10 mouse cellular contexts compared by ENCODE assay signal in genomic region chr10:43155046-43155560, GRCm38 (mm10). TPM values are rescaled to one million over a fixed set of nuclear protein-coding genes. Genes with fewer than 3 reads are reported as not detected.
A peak's percentile ranks its signal among the peaks of the same experiment; 100 is the strongest.
DNase-seq lines count a peak whose midpoint lies in the region; ATAC-seq and TF ChIP-seq lines count a peak whose summit lies in the region.
"Had no signal": no experiment of that assay in that cellular context is flagged by ENCODE, and none has a peak within 500 bp of the region (broad histone marks: within the 10 kb centered on the region; RNA-seq: fewer than 3 reads in every experiment).

No protein-coding gene starts in this region.

- TF ChIP-seq CTCF in forebrain, postnatal 0 days (IDR thresholded peaks at IDR 0.05; ENCODE audit: low read depth): no peak

- peaks cover 8% of the 10 kb centered on the region for H3K4me1 ChIP-seq in forebrain, postnatal 0 days (ENCODE audit: insufficient read depth)
- peaks cover 7% of the 10 kb centered on the region; the same call in 1 of the 2 replicates for H3K4me1 ChIP-seq in stomach, embryonic 15.5 days

- H3K4me3 ChIP-seq in forebrain, postnatal 0 days (ENCODE audit: low read depth, low read length): no peak overlapping the region
- no peak overlapping the region for H3K4me3 ChIP-seq in stomach, embryonic 15.5 days (replicated peaks)

- 8% methylated on average over 12 of the region's 12 CpGs for WGBS in forebrain, postnatal 0 days
- WGBS in stomach, embryonic 15.5 days: 18% methylated on average over 12 of the region's 12 CpGs

- H3K9me3 ChIP-seq in forebrain, postnatal 0 days (ENCODE audit: low read length): no peaks in the 10 kb centered on the region
- no peaks in the 10 kb centered on the region for H3K9me3 ChIP-seq in stomach, embryonic 15.5 days

- ATAC-seq in forebrain, postnatal 0 days: peak; percentile 86
- peak; percentile 50; the same call in 1 of the 2 replicates for ATAC-seq in stomach, embryonic 15.5 days (ENCODE audit: insufficient read depth, low FRiP score, low read depth)
- ATAC-seq: Patski had no signal

- DNase-seq in ES-CJ7 (ENCODE audit: low read depth, low spot score): peak; percentile 73
- peak; percentile 74 for DNase-seq in adrenal gland, postnatal 10 days
- DNase-seq in forebrain, postnatal 0 days: peak; percentile 79
- DNase-seq in heart, postnatal 4 days: peak; percentile 86
- DNase-seq in kidney, postnatal 4 days: peak; percentile 70 to 82
- DNase-seq in lung, postnatal 4 days: peak; percentile 70 to 82
- no peak for DNase-seq in thymus, postnatal 36 days

- H3K4me2 ChIP-seq in forebrain, postnatal 0 days (ENCODE audit: low read depth): peak overlapping the region; percentile 17; the same call in 1 of the 2 replicates
- 0 out of 2 replicates have a peak overlapping the region, but pooled peaks have one; percentile 29 for H3K4me2 ChIP-seq in stomach, embryonic 15.5 days

- peaks cover 20% of the 10 kb centered on the region for H3K36me3 ChIP-seq in forebrain, postnatal 0 days (ENCODE audit: insufficient read depth)
- H3K36me3 ChIP-seq in stomach, embryonic 15.5 days: no peaks in the 10 kb centered on the region

- H3K9ac ChIP-seq in forebrain, postnatal 0 days: peak overlapping the region; percentile 6; the same call in 1 of the 2 replicates
- no peak overlapping the region for H3K9ac ChIP-seq in stomach, embryonic 15.5 days

- H3K27me3 ChIP-seq in forebrain, postnatal 0 days (ENCODE audit: insufficient read depth, low read length): no peaks in the 10 kb centered on the region
- H3K27me3 ChIP-seq in stomach, embryonic 15.5 days (replicated peaks): no peaks in the 10 kb centered on the region
- H3K27me3 ChIP-seq: Patski had no signal

- H3K27ac ChIP-seq in forebrain, postnatal 0 days (ENCODE audit: low read depth, low read length): peak overlapping the region; percentile 62
- H3K27ac ChIP-seq in stomach, embryonic 15.5 days: peak overlapping the region; percentile 55

RNA-seq across cellular contexts. Expression of gene Sobp, which starts 19.2 kb away (rescaled TPM):
- 1 to 10 TPM; 2.8 to 5.3 TPM for total RNA-seq in adrenal gland, postnatal 10 days (2021)
- 31.5 and 38.3 TPM in 2 replicates for total RNA-seq in forebrain, postnatal 0 days (2014; rRNA removed)
- polyA plus RNA-seq in forebrain, postnatal 0 days (2015; fragmentation: Nextera tagmentation; extraction: Ambion mirVana): 16.4 and 19.9 TPM in 2 replicates
- 10 to 100 TPM; 12.2 to 13.0 TPM for total RNA-seq in heart, postnatal 4 days (2021)
- polyA plus RNA-seq in stomach, embryonic 15.5 days (2015; fragmentation: Nextera tagmentation; extraction: Ambion mirVana): 1.1 and 1.4 TPM in 2 replicates
- total RNA-seq: hematopoietic stem cell, adult 5-6 weeks had no signal

RNA-seq across cellular contexts. Expression of gene 9030612E09Rik, which starts 19.4 kb away (rescaled TPM):
- total RNA-seq in adrenal gland, postnatal 10 days (2021): under 1 TPM; 0.33 to 0.51 TPM
- total RNA-seq in forebrain, postnatal 0 days (2014; rRNA removed): 0.77 and 2.2 TPM in 2 replicates
- 2.3 and 2.4 TPM in 2 replicates for polyA plus RNA-seq in forebrain, postnatal 0 days (2015; fragmentation: Nextera tagmentation; extraction: Ambion mirVana)
- 1 to 10 TPM; 1.0 to 1.1 TPM for total RNA-seq in heart, postnatal 4 days (2021)
- 0.39 and 0.63 TPM in 2 replicates for polyA plus RNA-seq in stomach, embryonic 15.5 days (2015; fragmentation: Nextera tagmentation; extraction: Ambion mirVana)
- total RNA-seq: hematopoietic stem cell, adult 5-6 weeks had no signal

Comparison
In these comparisons a context has a peak if more than half of its experiments do, and no peak if none do; other contexts are left out.
1. DNase-seq: peak in ES-CJ7 (single experiment), adrenal gland, postnatal 10 days (single experiment), forebrain, postnatal 0 days (single experiment), heart, postnatal 4 days (single experiment), kidney, postnatal 4 days (2 of 2) and lung, postnatal 4 days (2 of 2); none in thymus, postnatal 36 days (0 of 2).